Mouse (Mus musculus): ENCODE measurements around the gene Fnbp4.

DNA sequence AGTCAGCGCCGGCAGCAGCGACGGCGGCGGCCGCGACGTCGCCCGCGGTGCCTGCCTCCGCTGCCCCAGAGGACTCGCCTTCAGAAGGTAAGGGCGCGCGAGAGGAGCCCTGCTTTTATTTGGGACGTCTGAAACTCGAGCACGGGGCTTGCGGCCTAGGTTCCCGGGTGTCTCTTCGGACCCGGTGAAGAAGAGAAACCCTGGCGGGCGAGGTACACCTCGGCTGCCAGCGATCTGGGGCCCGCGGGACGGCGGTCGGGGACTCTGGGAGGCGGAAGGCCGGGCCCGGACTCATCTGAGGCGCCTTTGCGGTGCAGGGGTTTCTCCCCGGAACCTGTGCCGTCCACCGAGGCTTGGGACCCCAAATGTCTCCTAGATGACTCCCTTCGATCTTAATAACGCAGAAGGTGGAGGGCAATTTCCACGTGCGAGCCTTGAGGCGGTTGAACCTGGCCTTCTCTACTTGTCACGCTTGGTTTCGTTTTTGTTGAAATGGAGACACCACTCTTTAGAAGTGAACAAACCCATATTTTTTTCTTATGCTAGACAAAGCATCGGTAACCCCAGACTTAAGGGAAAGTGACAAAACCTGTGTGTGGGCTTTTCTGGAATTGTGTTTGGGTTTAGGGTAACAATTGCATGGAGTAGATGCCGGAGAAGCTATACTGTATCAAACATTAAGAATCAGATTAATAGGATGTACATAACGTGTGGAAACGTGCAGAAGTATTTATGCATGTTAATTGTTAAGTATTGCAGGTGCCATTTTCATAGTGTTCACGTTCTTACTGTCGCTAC is 769 bp downstream of the Fnbp4 start:
- TF ChIP-seq CTCF (IDR thresholded peaks at IDR 0.05; ENCODE audit: low read depth, low read length) (no peak), POLR2A (IDR thresholded peaks at IDR 0.05; ENCODE audit: extremely low read depth, insufficient read depth, low read length) (no peak)
